Mouse (Mus musculus) liver, embryonic 14.5 days (tissue): ENCODE measurements at regions not wholly inside any gene's neighbourhood (a gene's known extent, or its start where the extent isn't known, plus 50 kb on each side); places are given as distances from the start of the nearest gene placed in this dataset.

Source experiments
- ATAC-seq: fragments of 200-750 bp; cut with Nextera tagmentation; 2 replicates; pipeline ENCODE4 v1.8.0; 2017; ENCODE audit warnings: moderate number of reproducible peaks, mild to moderate bottlenecking, moderate library complexity; ENCODE audit not compliant: insufficient read depth
- DNase-seq, 3 experiments: peaks; one replicate each; pipeline ENCODE4 v3.0.0-alpha.2; 2012 to 2013; ENCODE audit warnings: low read depth in 3 of 3, low spot score in 3 of 3
- H3K27ac ChIP-seq: fragments of 300-500 bp; sonication (generic); 2 replicates; pipeline ENCODE4 v1.5.1; 2014; ENCODE audit warnings: moderate library complexity, mild to moderate bottlenecking, control low read depth, inconsistent platforms
- H3K27me3 ChIP-seq: fragments of 300-500 bp; sonication (generic); 2 replicates; pipeline ENCODE4 v1.6.1; 2014; ENCODE audit warnings: mild to moderate bottlenecking, low read length, moderate library complexity; ENCODE audit not compliant: control insufficient read depth, insufficient read depth
- H3K36me3 ChIP-seq: fragments of 300-500 bp; sonication (generic); replicated peaks from 2 replicates; pipeline ENCODE4 v1.6.1; 2014; ENCODE audit warnings: low read depth; ENCODE audit not compliant: control insufficient read depth, insufficient read depth
- H3K4me1 ChIP-seq, 2 experiments: fragments of 200-500 bp in 1 of 2; fragments of 300-500 bp in 1 of 2; sonication (generic) in 1 of 2; replicated peaks; 2 replicates each; pipeline ENCODE4 v1.6.1; 2012 to 2014; ENCODE audit warnings: antibody characterized with exemption in 1 of 2, inconsistent platforms in 1 of 2, low read length in 1 of 2; ENCODE audit not compliant: control insufficient read depth in 2 of 2, insufficient read depth in 2 of 2
- H3K4me2 ChIP-seq: fragments of 300-500 bp; sonication (generic); 2 replicates; pipeline ENCODE4 v1.6.1; 2014; ENCODE audit warnings: low read depth, mild to moderate bottlenecking, control low read depth, moderate library complexity
- H3K4me3 ChIP-seq, 2 experiments: fragments of 200-500 bp in 1 of 2; fragments of 300-500 bp in 1 of 2; sonication (generic) in 1 of 2; 2 replicates each; pipeline ENCODE4 v1.5.1; 2012 to 2014; ENCODE audit warnings: low read depth in 2 of 2, low read length in 2 of 2, mild to moderate bottlenecking in 2 of 2, control low read depth in 1 of 2, inconsistent platforms in 1 of 2, moderate library complexity in 1 of 2; ENCODE audit not compliant: insufficient read depth in 1 of 2
- H3K9ac ChIP-seq: fragments of 300-500 bp; sonication (generic); replicated peaks from 2 replicates; pipeline ENCODE4 v1.6.1; 2014; ENCODE audit warnings: mild to moderate bottlenecking, control low read depth, moderate library complexity
- H3K9me3 ChIP-seq: fragments of 300-500 bp; sonication (generic); 2 replicates; pipeline ENCODE4 v1.6.1; 2016; ENCODE audit warnings: low read length, mixed read lengths; ENCODE audit not compliant: control insufficient read depth
- CTCF ChIP-seq: IDR thresholded peaks from 2 replicates; pipeline ENCODE4 v1.5.1; 2016; ENCODE audit warnings: antibody characterized with exemption, low read depth, control low read depth
- EP300 ChIP-seq: IDR thresholded peaks from 2 replicates; pipeline ENCODE4 v1.6.1; 2016; ENCODE audit warnings: antibody characterized with exemption, low read depth
- WGBS: fragments of 180-500 bp; shearing (Covaris S2); extraction: QIAGEN DNeasy Blood & Tissue Kit; methylation state at CpG from one replicate; pipeline ENCODE4 v1.1.7; 2014; ENCODE audit not compliant: insufficient replicate concordance; 5-methylcytosine and 5-hydroxymethylcytosine counted together

DNA sequence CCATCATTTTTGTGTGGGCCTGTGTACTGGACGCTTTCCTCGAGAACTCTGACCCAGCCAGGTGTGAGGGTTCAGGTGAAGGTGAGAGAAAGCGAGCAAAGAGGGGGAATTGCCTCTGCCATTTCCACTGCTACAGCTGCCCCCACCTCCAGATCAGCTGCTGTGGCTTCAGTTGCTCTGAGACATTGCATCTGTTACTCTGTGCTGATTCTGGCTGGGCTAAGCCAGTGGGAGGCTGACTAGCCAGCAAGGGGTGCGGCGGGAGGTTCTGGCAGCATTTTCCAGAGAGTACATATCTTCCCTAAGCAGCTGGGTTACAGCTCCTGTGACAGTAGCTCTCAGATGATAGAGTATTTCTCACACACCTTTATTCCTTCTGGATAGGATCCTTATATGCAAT lies 712.7 kb upstream of the Cdh18 start:
- 58% methylated on average over 5 of the region's 5 CpGs for WGBS
- no peak overlapping the region for H3K9ac ChIP-seq
- H3K4me3 ChIP-seq, result no peak overlapping the region
- no peaks in the 10 kb centered on the region for H3K4me1 ChIP-seq
- H3K36me3 ChIP-seq, result no peaks in the 10 kb centered on the region
- no peak for TF ChIP-seq EP300
- TF ChIP-seq CTCF, result no peak
- no peaks in the 10 kb centered on the region for H3K9me3 ChIP-seq
- no peaks in the 10 kb centered on the region for H3K27me3 ChIP-seq
- ATAC-seq (no peak), DNase-seq (no peak)
- H3K27ac ChIP-seq, result no peak overlapping the region
- no peak overlapping the region for H3K4me2 ChIP-seq

DNA sequence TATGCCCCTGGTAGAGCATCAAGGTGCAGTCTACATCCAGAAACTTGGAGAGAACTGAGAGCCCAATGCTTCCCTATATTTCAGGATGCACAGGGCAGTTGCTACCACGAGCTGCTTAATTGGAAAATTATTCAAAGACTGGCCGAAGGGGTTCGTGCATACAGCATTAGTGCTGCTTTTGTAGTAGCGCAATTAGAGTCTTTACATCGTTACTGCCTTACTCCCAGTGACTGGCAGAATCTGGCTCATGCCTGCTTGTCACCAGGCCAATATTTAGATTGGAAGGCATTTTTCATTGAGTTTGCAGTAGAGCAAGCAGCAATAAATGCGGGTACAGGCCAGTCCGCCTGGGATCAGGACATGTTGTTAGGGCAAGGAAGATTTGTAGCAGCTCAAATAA lies 690.3 kb upstream of the Cdh18 start:
- Histone ChIP-seq H3K36me3 (no peaks in the 10 kb centered on the region), H3K27me3 (no peaks in the 10 kb centered on the region), H3K27ac (no peak overlapping the region), H3K4me1 (no peaks in the 10 kb centered on the region), H3K9ac (no peak overlapping the region), H3K9me3 (no peaks in the 10 kb centered on the region), H3K4me2 (no peak overlapping the region), H3K4me3 (no peak overlapping the region)
- no peak for ATAC-seq
- TF ChIP-seq EP300 (no peak), CTCF (no peak)
- no peak for DNase-seq
- WGBS, result 72% methylated on average over 7 of the region's 7 CpGs

DNA sequence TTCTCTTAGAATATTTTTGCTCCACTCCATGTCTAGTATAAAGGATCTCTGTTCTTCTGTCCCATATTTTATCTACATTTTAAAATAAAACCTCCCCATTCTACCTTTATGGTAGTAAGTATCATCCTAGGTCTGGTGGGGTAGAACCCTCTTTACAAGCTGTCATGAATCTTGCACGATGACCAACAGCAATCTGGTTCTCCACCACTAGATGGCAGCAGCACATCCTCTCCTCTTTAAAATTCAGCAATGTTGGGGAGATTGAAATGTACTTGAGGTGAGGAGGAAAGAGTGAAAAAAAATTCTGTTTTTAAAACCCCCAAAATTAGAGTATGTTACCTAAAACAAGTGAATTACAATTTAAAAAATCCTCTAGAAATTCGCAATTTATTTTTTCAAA lies 663.6 kb upstream of the Cdh18 start:
- Histone ChIP-seq H3K27ac (no peak overlapping the region), H3K27me3 (no peaks in the 10 kb centered on the region), H3K9me3 (no peaks in the 10 kb centered on the region), H3K4me3 (no peak overlapping the region), H3K4me1 (no peaks in the 10 kb centered on the region), H3K4me2 (no peak overlapping the region), H3K36me3 (no peaks in the 10 kb centered on the region), H3K9ac (no peak overlapping the region)
- 13% methylated on average over 2 of the region's 2 CpGs for WGBS
- TF ChIP-seq CTCF (peak; percentile 69), EP300 (no peak)
- DNase-seq, result no peak
- ATAC-seq, result no peak
